Mouse (Mus musculus) heart, postnatal 36 days (tissue): ENCODE results near the gene Gm13941. TPM values are rescaled to one million over a fixed set of nuclear protein-coding genes. Genes with fewer than 3 reads are reported as not detected.

ENCODE experiments used
- DNase-seq, 2 experiments: peaks; one replicate each; pipeline ENCODE4 v3.0.0; 2021 to 2022
- intact Hi-C: fragments of 180-260 bp; cut with DNase I; formaldehyde crosslinking; loops from one replicate; pipeline ENCODE4 v1.15.1; 2025
- total RNA-seq, 2 experiments: library from RNA; stranded (reverse); gene quantifications; 2 replicates each; pipeline ENCODE4 v1.2.3; 2021

Gm13941 gene
- total RNA-seq = not detected

DNA sequence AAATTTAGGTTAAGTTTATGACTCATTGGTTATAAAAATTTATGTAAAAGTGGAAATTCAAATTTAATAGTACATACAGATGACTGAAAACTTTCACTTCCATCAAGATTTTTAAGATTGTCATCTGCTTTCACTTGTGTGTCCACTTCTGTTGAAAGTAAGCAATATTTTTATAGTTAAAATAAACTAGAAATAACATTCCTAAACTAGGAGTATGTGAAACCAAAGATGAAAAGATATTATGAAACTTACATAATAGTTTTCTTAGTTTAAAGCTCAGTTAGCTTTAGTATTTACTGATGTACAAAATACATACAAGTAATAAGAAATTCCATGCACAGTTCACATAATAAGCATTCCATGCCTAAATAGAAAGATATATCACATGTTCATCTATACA, at the start of gene Gm13941:
Gm13941 (minus strand) TSS at position 101 of the 400 bp plus-strand sequence.
- intact Hi-C loops = no loop called here
- no peak for DNase-seq

DNA sequence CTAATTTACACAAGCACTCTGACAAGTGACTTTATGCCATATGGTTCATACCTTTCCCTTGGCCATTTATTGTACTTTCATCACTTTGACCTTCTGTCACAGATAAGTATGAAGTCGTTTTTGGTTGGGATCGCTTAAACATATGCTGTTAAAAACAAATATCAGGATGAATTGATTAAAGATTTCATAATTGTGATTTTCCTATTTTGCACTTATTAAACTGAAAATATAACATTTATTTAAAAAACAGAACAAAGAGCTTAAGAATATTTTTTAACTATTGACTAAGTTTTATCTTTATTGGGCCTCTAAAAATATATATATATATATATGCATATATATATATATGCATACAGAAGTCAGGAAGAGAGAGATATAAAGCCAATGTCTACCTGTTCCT, 47.1 kb upstream of the Gm13941 start, which contains the start of gene Gm15130:
Gm15130 (minus strand) TSS at position 101 of the 400 bp plus-strand sequence.
- no peak for DNase-seq
- intact Hi-C loops = no loop called here

DNA sequence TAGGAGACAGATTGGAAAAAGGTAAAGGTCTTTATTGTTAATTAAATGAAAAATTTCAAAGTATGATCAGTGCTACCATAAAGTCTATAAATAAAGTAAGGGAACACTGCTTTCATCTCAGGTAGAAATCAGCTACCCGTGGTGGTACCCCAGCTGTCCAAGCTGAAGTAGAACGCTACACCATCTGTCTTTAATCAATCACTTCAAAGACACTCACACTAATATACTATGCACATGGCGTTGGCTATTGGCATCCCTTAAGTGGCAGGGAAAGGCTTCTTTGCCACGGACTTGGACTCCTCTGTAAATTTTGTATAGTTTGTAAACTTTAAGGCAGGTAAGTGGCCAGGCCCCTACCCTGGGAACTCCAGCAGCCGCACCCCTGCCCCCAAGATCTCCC, 30.0 kb upstream of the Gm13941 start:
- DNase-seq = no peak
- intact Hi-C loops = no loop called here

DNA sequence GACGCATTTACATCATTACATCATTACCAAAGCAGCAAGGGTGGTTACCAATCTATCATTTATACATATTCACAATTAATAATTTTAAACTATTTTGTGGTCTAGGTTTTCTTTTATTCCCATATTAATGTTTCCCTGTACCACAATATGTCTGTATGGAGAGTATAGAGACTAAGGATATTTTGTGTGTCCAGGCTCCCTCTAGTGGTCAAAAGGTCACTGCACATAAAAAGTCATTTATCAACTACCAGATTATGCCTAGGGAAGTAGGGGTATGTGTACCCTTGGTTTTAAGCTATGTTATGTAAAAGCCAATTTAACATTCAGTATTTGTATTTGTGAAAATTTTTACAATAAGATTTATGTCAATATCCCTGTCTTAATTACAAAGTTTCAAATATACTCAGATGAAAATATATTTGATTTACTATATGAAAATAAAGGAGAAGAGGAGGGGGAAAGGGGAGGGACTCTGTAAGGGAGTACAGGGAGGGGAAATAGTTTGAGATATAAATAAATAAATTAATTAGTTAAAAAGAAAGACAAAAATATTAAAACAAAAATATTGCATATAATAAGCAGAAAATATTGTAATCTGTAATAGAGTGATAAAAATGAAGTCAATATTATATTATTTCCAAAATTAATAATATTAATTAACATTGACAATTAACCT, 47.1 kb downstream of the Gm13941 start:
- DNase-seq = no peak
- intact Hi-C loops = loop anchor here (5.0 kb wide), 2 partner anchors 396 to 831 kb away; no protein-coding TSS in a partner anchor

Other genes with a start within 250 kb of the Gm13941 start
- gene Ano3, start 155.1 kb downstream of the Gm13941 start, total RNA-seq = under 1 TPM; 0.05 to 0.11 TPM
- not detected for gene Gm15130, start 47.0 kb upstream of the Gm13941 start, total RNA-seq
- not detected for gene 4930430A15Rik, start 123.6 kb upstream of the Gm13941 start, total RNA-seq
- gene Olfr1275, start 129.3 kb upstream of the Gm13941 start, total RNA-seq = not detected
- gene Olfr1276, start 148.5 kb upstream of the Gm13941 start, total RNA-seq = not detected
- gene Olfr1277, start 168.1 kb upstream of the Gm13941 start, total RNA-seq = not detected
- gene Olfr1278, start 184.2 kb upstream of the Gm13941 start, total RNA-seq = not detected
- not detected for gene Olfr1279, start 194.7 kb upstream of the Gm13941 start, total RNA-seq
- gene Olfr1280, start 208.0 kb upstream of the Gm13941 start, total RNA-seq = not detected
- gene Olfr1281, start 220.5 kb upstream of the Gm13941 start, total RNA-seq = not detected
- gene Olfr1282, start 230.1 kb upstream of the Gm13941 start, total RNA-seq = not detected